Mouse (Mus musculus): Measurements from ENCODE around the gene Mrpl3. TPM values are rescaled to one million over a fixed set of nuclear protein-coding genes. Genes with fewer than 3 reads are reported as not detected.
A peak's percentile ranks its signal among the peaks of the same experiment; 100 is the strongest.

The Mrpl3 gene
- total and polyA plus RNA-seq, 3 experiments, result 92.3 to 183 (median 174) TPM

- H3K4me3 ChIP-seq, result no peak overlapping the region
- no peak overlapping the region for H3K27ac ChIP-seq
- no peaks in the 10 kb centered on the region for H3K36me3 ChIP-seq (ENCODE audit: control insufficient read depth, insufficient read depth, low read length)
- H3K4me1 ChIP-seq (ENCODE audit: control insufficient read depth, insufficient read depth, low read length), result no peaks in the 10 kb centered on the region
- TF ChIP-seq POLR2A (IDR thresholded peaks at IDR 0.05; ENCODE audit: insufficient read depth, low read depth, low read length) (no peak), CTCF (IDR thresholded peaks at IDR 0.05) (no peak), EP300 (IDR thresholded peaks at IDR 0.05; ENCODE audit: insufficient read depth, low read depth, low read length) (no peak)
- H3K79me2 ChIP-seq (replicated peaks; ENCODE audit: control insufficient read depth, insufficient read depth, low read length), result no peaks in the 10 kb centered on the region
- 0 out of 2 replicates have a peak, but pooled peaks cover 2% of the 10 kb centered on the region for H3K27me3 ChIP-seq (ENCODE audit: control insufficient read depth, insufficient read depth, low read length)
- intact Hi-C loops (cut with DNase I), result no loop called here
- H3K9ac ChIP-seq (ENCODE audit: low read depth, low read length), result no peak overlapping the region
- DNase-seq, result no peak
- WGBS, result 56% methylated on average over 3 of the region's 3 CpGs
These were observed 15.2 kb upstream of the Mrpl3 start for GRCm38 (mm10) chr9:105037847-105038246.

GRCm38 (mm10) chr9:105046014-105046413, 7.0 kb upstream of the Mrpl3 start:
- H3K4me3 ChIP-seq, result no peak overlapping the region
- intact Hi-C loops (cut with DNase I), result no loop called here
- 66% methylated on average over 7 of the region's 7 CpGs for WGBS
- H3K9ac ChIP-seq (ENCODE audit: low read depth, low read length), result no peak overlapping the region
- no peaks in the 10 kb centered on the region for H3K79me2 ChIP-seq (replicated peaks; ENCODE audit: control insufficient read depth, insufficient read depth, low read length)
- no peaks in the 10 kb centered on the region for H3K36me3 ChIP-seq (ENCODE audit: control insufficient read depth, insufficient read depth, low read length)
- TF ChIP-seq POLR2A (IDR thresholded peaks at IDR 0.05; ENCODE audit: insufficient read depth, low read depth, low read length), result no peak
- TF ChIP-seq EP300 (IDR thresholded peaks at IDR 0.05; ENCODE audit: insufficient read depth, low read depth, low read length), result no peak
- no peak for TF ChIP-seq CTCF (IDR thresholded peaks at IDR 0.05)
- H3K27me3 ChIP-seq (ENCODE audit: control insufficient read depth, insufficient read depth, low read length), result 0 out of 2 replicates have a peak, but pooled peaks cover 1% of the 10 kb centered on the region
- H3K27ac ChIP-seq, result no peak overlapping the region
- no peak for DNase-seq
- H3K4me1 ChIP-seq (ENCODE audit: control insufficient read depth, insufficient read depth, low read length), result no peaks in the 10 kb centered on the region

GRCm38 (mm10) chr9:105048351-105048750, 4.7 kb upstream of the Mrpl3 start:
- TF ChIP-seq POLR2A (IDR thresholded peaks at IDR 0.05; ENCODE audit: insufficient read depth, low read depth, low read length) (no peak), CTCF (IDR thresholded peaks at IDR 0.05) (no peak), EP300 (IDR thresholded peaks at IDR 0.05; ENCODE audit: insufficient read depth, low read depth, low read length) (no peak)
- WGBS, result 59% methylated on average over 10 of the region's 10 CpGs

GRCm38 (mm10) chr9:105049636-105050035, 3.4 kb upstream of the Mrpl3 start:
- H3K4me3 ChIP-seq, result no peak overlapping the region
- peaks cover 1% of the 10 kb centered on the region; the same call in 1 of the 2 replicates for H3K36me3 ChIP-seq (ENCODE audit: control insufficient read depth, insufficient read depth, low read length)
- intact Hi-C loops (cut with DNase I), result loop anchor here (5.0 kb wide), 1 partner anchor 83 kb away; the partner anchor contains the start of gene Nudt16
- no peaks in the 10 kb centered on the region for H3K27me3 ChIP-seq (ENCODE audit: control insufficient read depth, insufficient read depth, low read length)
- no peak overlapping the region for H3K9ac ChIP-seq (ENCODE audit: low read depth, low read length)
- TF ChIP-seq POLR2A (IDR thresholded peaks at IDR 0.05; ENCODE audit: insufficient read depth, low read depth, low read length) (no peak), EP300 (IDR thresholded peaks at IDR 0.05; ENCODE audit: insufficient read depth, low read depth, low read length) (no peak), CTCF (IDR thresholded peaks at IDR 0.05) (no peak)
- WGBS, result 40% methylated on average over 2 of the region's 2 CpGs
- no peaks in the 10 kb centered on the region for H3K79me2 ChIP-seq (replicated peaks; ENCODE audit: control insufficient read depth, insufficient read depth, low read length)
- DNase-seq, result no peak
- no peak overlapping the region for H3K27ac ChIP-seq
- H3K4me1 ChIP-seq (ENCODE audit: control insufficient read depth, insufficient read depth, low read length), result no peaks in the 10 kb centered on the region; the same call in 1 of the 2 replicates

More at GRCm38 (mm10) chr9:105048351-105048750, 4.7 kb upstream of the Mrpl3 start:
- DNase-seq, result no peak
- H3K4me1 ChIP-seq (ENCODE audit: control insufficient read depth, insufficient read depth, low read length), result no peaks in the 10 kb centered on the region
- H3K4me3 ChIP-seq, result no peak overlapping the region
- H3K36me3 ChIP-seq (ENCODE audit: control insufficient read depth, insufficient read depth, low read length), result no peaks in the 10 kb centered on the region
- no peak overlapping the region for H3K9ac ChIP-seq (ENCODE audit: low read depth, low read length)
- no peak overlapping the region for H3K27ac ChIP-seq
- no peaks in the 10 kb centered on the region for H3K27me3 ChIP-seq (ENCODE audit: control insufficient read depth, insufficient read depth, low read length)
- H3K79me2 ChIP-seq (replicated peaks; ENCODE audit: control insufficient read depth, insufficient read depth, low read length), result no peaks in the 10 kb centered on the region
- intact Hi-C loops (cut with DNase I), result no loop called here

- H3K79me2 ChIP-seq (replicated peaks; ENCODE audit: control insufficient read depth, insufficient read depth, low read length), result no peaks in the 10 kb centered on the region
- H3K36me3 ChIP-seq (ENCODE audit: control insufficient read depth, insufficient read depth, low read length), result peaks cover 4% of the 10 kb centered on the region; the same call in 1 of the 2 replicates
- DNase-seq, result no peak
- H3K4me1 ChIP-seq (ENCODE audit: control insufficient read depth, insufficient read depth, low read length), result no peaks in the 10 kb centered on the region; the same call in 1 of the 2 replicates
- H3K27me3 ChIP-seq (ENCODE audit: control insufficient read depth, insufficient read depth, low read length), result no peaks in the 10 kb centered on the region
- intact Hi-C loops (cut with DNase I), result loop anchor here (5.0 kb wide), 1 partner anchor 82 kb away; the partner anchor contains the start of gene Nudt16
- H3K4me3 ChIP-seq, result no peak overlapping the region
- no peak overlapping the region for H3K27ac ChIP-seq
- TF ChIP-seq CTCF (IDR thresholded peaks at IDR 0.05), result no peak
- H3K9ac ChIP-seq (ENCODE audit: low read depth, low read length), result no peak overlapping the region
- WGBS, result 38% methylated on average over 2 of the region's 2 CpGs
These were observed 2.8 kb upstream of the Mrpl3 start for GRCm38 (mm10) chr9:105050257-105050656.

GRCm38 (mm10) chr9:105053812-105054211, 773 bp downstream of the Mrpl3 start:
- TF ChIP-seq CTCF (IDR thresholded peaks at IDR 0.05) (no peak), POLR2A (IDR thresholded peaks at IDR 0.05; ENCODE audit: insufficient read depth, low read depth, low read length) (no peak), EP300 (IDR thresholded peaks at IDR 0.05; ENCODE audit: insufficient read depth, low read depth, low read length) (no peak)
- no peak for DNase-seq

More at GRCm38 (mm10) chr9:105053812-105054211, 773 bp downstream of the Mrpl3 start:
- Histone ChIP-seq H3K36me3 (ENCODE audit: control insufficient read depth, insufficient read depth, low read length) (peaks cover 6% of the 10 kb centered on the region; the same call in 1 of the 2 replicates), H3K27ac (peak overlapping the region; percentile 93), H3K4me1 (ENCODE audit: control insufficient read depth, insufficient read depth, low read length) (no peaks in the 10 kb centered on the region; the same call in 1 of the 2 replicates), H3K4me3 (peak overlapping the region; percentile 96), H3K9ac (ENCODE audit: low read depth, low read length) (peak overlapping the region; percentile 95; the same call in 1 of the 2 replicates), H3K27me3 (ENCODE audit: control insufficient read depth, insufficient read depth, low read length) (no peaks in the 10 kb centered on the region), H3K79me2 (replicated peaks; ENCODE audit: control insufficient read depth, insufficient read depth, low read length) (0 out of 2 replicates have a peak, but pooled peaks cover 1% of the 10 kb centered on the region)
- 27% methylated on average over 4 of the region's 4 CpGs for WGBS
- intact Hi-C loops (cut with DNase I), result loop anchor here (2.0 to 5.0 kb wide), 2 partner anchors 78 to 341 kb away; partner anchors contain the start of genes Aste1, Nek11 and Nudt16
